Mouse (Mus musculus): Measurements from ENCODE around the gene Lmna.

Gene Lmna

DNA sequence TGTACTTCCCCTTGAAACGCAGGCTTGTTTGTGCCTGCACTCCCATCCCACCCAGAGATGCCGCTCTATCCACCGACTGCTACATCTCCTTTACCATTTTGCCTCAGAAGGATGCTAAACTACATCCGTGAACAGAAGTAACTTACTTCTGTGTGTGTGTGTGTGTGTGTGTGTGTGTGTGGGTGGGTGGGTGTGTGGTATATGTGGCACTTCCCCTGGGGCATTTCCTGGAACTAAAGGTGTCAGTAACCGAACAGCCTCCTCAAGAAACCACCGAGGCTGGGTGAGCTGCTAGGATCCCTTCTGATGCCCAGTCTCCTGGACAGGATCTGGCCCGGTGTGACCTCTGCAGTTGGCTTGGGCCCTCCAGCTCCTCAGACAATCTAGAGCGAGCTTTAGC, 55.8 kb downstream of the Lmna start:
- CTCF ChIA-PET = interaction anchor here (0.7 kb wide), 1 partner anchor 39 kb away, joined by 3 read pairs; no protein-coding TSS in a partner anchor

GRCm38 (mm10) chr3:88453369-88453768, 56.4 kb downstream of the Lmna start:
- CTCF ChIA-PET = interaction anchor here (0.6 to 1.2 kb wide), 3 partner anchors 8 to 900 kb away, joined by 3 to 6 read pairs (median 4); no protein-coding TSS in a partner anchor

DNA sequence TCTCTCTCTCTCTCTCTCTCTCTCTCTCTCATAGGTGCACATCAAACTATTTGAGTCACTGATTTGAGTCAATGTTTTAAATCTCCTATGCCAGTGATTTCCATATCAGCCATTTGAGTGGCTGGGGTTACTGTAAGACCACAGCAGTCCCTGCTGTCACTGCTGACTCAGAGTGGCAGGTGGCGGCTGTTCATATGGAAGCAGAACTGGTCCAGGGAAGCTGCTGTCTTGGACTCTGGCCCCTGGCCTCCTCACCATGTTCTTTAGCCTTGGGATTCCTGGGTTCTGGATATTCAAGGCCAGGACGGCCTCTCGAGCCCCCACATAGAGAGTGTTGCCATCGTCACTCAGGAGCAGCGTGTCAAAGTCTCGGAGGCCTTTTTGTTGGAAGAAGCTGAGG, 57.0 kb downstream of the Lmna start:
- CTCF ChIA-PET = interaction anchor here (0.6 to 1.2 kb wide), 3 partner anchors 9 to 901 kb away, joined by 3 to 6 read pairs (median 4); no protein-coding TSS in a partner anchor

DNA sequence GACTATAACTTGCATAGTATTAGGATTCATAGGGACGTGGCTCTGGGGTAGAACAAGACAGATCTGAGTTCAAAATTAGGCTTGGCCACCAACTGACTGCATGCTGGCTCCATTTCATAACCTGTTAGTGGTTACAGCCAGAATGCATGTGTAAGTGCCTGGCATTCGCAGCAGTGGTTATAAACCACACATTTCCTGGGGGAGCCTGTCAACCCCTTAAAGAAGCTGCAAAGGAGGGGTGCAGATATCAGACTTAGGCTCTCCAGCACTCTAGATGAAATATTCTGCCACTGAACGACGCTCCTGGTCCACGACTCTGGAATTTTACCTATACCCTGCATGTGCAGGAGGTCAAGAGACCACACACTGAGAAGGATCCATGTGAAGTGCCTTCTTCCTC, 57.5 kb downstream of the Lmna start:
- CTCF ChIA-PET = interaction anchor here (1.2 kb wide), 1 partner anchor 9 kb away, joined by 3 read pairs; no protein-coding TSS in a partner anchor

DNA sequence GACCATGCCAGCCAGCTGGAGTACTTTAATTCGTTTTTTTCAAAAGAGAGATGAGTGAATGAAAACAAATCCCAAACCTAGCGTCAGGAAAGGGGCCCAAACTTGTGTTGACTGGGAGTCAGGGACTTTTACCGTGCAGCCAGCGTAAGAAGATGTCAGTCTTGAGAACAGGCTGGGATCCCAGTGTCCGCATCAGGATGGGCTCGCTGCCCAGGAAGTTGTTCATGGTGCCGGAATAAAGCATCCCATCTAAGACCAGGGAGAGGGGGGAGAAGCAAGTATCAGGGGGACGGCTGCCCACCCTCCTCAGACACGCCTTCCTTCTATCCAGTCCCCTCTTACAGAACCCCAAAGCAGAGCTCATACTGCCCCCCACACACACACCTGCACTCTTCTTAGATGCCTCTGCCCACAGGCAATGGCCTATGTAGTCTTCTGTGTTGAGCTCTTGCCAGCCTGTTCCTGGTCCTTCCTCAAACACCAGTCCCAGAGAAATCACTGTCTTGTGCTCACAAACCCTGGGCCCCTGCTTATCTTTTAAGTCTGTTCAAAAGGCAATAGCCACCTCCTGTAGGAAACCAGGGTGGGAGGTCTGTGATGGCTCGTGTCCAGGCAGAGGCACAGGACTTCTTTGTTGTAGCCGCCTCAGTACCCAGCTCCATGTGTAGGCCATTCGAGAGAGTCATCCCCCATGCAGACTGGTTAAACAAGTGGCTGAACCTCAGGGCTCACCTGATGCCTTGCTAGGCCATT, 59.2 kb downstream of the Lmna start:
- CTCF ChIA-PET = interaction anchor here (0.5 to 0.7 kb wide), 2 partner anchors 8 to 53 kb away, joined by 3 to 5 read pairs; no protein-coding TSS in a partner anchor

DNA sequence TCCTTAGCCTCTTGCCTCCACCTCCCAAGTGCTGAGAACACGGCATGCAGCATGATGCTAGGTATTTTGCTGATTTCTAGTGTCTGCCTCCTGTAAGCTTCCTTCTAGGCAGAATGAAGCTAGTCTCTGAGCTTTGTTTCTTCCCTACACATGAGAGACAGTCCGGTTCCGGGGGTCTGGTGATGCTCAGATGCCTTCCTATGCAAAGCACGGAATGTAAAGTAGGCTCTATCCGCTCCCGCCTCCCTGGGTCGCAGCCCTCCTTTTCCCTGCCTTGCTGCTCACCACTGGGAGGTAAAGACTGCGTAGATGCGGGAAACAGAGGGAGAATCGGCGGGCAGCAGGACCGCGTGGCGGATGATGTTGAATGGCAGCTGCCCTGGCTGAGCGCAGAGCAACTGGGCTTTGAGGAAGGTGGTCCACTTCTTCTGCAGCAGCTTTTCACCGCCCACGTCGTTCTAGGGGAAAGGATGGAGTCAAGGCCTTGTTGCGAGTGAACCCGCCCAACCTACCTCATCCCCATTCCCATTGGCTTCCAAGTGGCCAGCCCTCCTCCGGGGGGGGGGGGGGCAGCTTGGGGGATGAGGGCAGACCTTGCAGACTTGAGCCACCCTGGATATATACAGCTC, 60.2 kb downstream of the Lmna start:
- CTCF ChIA-PET = interaction anchor here (0.7 kb wide), 2 partner anchors 13 to 54 kb away, joined by 3 read pairs; no protein-coding TSS in a partner anchor

DNA sequence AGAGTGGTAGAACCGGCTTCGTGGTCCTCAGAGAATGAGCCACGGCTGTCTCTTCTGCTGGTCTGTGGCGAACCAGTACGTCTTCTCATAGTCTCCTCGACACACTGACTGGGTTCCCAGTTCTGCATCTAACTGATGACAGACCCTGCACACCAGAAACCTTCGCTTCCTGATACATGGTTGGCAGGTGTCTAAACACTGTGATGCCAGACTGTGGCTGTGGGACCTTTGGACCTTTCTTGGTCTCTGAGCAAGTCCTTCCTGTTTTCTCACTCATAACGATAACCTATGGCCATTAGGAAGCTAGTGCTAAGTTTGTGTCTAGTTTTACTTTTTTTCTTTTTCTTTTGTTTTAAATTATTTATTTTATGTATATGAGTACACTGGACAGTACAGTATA, 61.3 kb downstream of the Lmna start:
- CTCF ChIA-PET = no interaction called here

DNA sequence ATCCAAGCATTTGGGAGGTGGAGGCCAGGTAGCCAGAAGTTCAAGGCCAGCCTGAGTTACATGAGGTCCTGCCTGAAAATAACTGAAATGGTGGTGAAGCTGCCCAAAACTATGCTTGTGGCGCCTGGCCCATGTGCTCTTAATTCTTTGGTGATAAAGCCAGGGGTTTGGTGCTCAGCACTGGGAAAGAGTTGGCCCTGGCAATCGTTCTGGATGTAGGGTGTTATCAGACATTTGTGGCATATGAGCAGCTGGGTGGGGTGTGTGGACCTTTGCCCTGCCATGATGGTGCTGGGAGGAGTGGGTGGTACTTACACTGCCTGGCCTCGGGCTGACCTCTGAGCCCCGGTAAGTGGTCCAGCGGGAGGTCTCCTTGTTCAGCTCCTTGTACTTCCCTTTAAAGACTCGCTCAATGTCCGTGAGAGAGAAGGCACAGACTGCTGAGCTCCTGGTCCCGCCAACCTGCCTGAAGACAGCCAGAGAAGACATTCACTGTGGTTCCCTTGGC, 62.0 kb downstream of the Lmna start:
- CTCF ChIA-PET = interaction anchor here (0.7 to 0.9 kb wide), 2 partner anchors 14 to 24 kb away, joined by 3 to 5 read pairs; no protein-coding TSS in a partner anchor

- CTCF ChIA-PET = interaction anchor here (0.7 to 0.9 kb wide), 2 partner anchors 19 to 23 kb away, joined by 3 to 5 read pairs; no protein-coding TSS in a partner anchor
These were observed 63.2 kb downstream of the Lmna start for GRCm38 (mm10) chr3:88446471-88447123.

- CTCF ChIA-PET = no interaction called here
These were observed 66.9 kb downstream of the Lmna start for GRCm38 (mm10) chr3:88442888-88443287.

- CTCF ChIA-PET = no interaction called here
These were observed 67.3 kb downstream of the Lmna start for GRCm38 (mm10) chr3:88442488-88442887.

GRCm38 (mm10) chr3:88440500-88441381, 69.0 kb downstream of the Lmna start:
- CTCF ChIA-PET = interaction anchor here (0.6 to 1.1 kb wide), 5 partner anchors 24 to 33 kb away, joined by 3 to 4 read pairs (median 3); partner anchors contain the start of gene Pmf1

DNA sequence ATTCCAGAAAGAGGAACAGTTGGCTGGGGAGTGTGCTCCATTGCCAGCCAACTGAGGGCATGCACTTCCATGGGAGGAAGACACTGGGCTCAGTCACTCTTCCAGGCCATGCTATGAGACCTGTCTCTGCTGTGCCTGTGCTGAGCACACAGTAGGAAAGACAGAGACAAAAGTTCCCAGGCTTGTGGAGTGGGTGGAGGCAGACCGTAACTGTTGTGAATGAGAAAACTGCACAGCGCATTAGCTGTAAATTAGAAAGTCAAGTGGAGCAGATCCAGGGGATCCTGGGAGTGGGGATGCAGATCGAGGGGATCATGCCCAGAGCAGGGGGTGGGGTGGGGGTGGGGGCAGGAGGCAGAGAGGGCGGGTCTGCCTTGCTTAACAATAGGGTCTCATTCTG, 70.2 kb downstream of the Lmna start:
- CTCF ChIA-PET = interaction anchor here (0.6 to 0.7 kb wide), 2 partner anchors 33 kb away, joined by 3 to 6 read pairs; no protein-coding TSS in a partner anchor

DNA sequence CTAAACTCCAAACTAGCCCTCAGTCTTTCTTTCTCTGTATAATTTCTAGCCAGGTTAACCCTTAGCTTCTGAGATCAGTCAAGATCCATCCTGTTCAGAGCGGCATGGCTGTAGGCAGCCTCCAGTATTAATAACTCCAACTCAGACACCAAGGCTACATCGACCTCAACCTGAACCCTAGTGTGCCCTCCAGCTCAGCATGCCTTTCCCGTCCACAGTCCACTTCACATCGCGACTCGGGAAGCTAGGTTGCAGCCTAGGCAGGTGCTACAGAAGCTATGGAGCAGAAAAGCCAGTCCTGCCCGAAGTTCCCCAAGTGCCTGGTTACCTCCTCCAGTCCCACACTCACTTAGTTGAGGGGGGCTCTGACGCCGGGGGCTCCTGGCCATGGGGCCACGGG, 72.3 kb downstream of the Lmna start:
- CTCF ChIA-PET = interaction anchor here (1.3 to 1.6 kb wide), 2 partner anchors 30 to 32 kb away, joined by 5 read pairs; no protein-coding TSS in a partner anchor

- CTCF ChIA-PET = interaction anchor here (1.3 to 1.6 kb wide), 4 partner anchors 12 to 41 kb away, joined by 3 to 7 read pairs (median 5); no protein-coding TSS in a partner anchor
These were observed 73.2 kb downstream of the Lmna start for GRCm38 (mm10) chr3:88436395-88437201.

DNA sequence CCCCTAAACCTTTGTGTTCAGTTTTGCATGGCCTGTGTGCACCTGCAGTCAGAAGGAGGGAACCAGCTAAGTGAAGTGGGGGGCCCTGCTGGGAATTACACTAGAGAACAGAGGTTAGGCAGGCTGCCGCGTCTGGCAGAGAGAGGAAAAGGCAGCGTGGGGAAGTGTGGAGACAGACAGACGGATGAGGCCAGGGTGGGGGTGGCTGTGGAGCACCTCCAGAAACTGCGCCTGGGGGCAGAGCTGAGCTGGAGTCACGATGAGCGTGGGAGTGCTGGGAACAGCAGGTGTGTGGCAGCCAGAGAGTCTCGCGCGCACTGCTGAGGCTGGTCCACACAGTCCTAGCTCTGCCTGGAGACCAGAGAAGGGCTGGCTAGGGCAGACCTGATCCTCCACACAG, 74.2 kb downstream of the Lmna start:
- CTCF ChIA-PET = interaction anchor here (1.6 kb wide), 2 partner anchors 14 to 42 kb away, joined by 3 to 7 read pairs; no protein-coding TSS in a partner anchor
